Comparison of ENCODE assay signal across 7 mouse cellular contexts in genomic region chr7:34806307-34806706, GRCm38 (mm10). TPM values are rescaled to one million over a fixed set of nuclear protein-coding genes. Genes with fewer than 3 reads are reported as not detected.
A peak's percentile ranks its signal among the peaks of the same experiment; 100 is the strongest.
DNase-seq lines count a peak whose midpoint lies in the region; ATAC-seq lines count a peak whose summit lies in the region.

No protein-coding gene starts in this region.

- peaks cover 34% of the 10 kb centered on the region for H3K27me3 ChIP-seq in midbrain, embryonic 13.5 days
- peaks cover 22% of the 10 kb centered on the region for H3K27me3 ChIP-seq in midbrain, embryonic 11.5 days (ENCODE audit: control insufficient read depth, insufficient read depth, low read length)
- H3K27me3 ChIP-seq in heart, embryonic 15.5 days: peaks cover 43% of the 10 kb centered on the region
- peaks cover 22% of the 10 kb centered on the region for H3K27me3 ChIP-seq in hindbrain, embryonic 14.5 days (ENCODE audit: control insufficient read depth, insufficient read depth, low read length)

- no peak overlapping the region for H3K4me2 ChIP-seq in midbrain, embryonic 13.5 days (replicated peaks)
- no peak overlapping the region for H3K4me2 ChIP-seq in midbrain, embryonic 11.5 days
- H3K4me2 ChIP-seq in heart, embryonic 15.5 days: no peak overlapping the region
- H3K4me2 ChIP-seq in hindbrain, embryonic 14.5 days (replicated peaks): no peak overlapping the region

- H3K4me3 ChIP-seq in midbrain, embryonic 13.5 days (replicated peaks): no peak overlapping the region
- no peak overlapping the region for H3K4me3 ChIP-seq in midbrain, embryonic 11.5 days (ENCODE audit: low read depth, low read length)
- no peak overlapping the region for H3K4me3 ChIP-seq in heart, embryonic 15.5 days
- no peak overlapping the region for H3K4me3 ChIP-seq in hindbrain, embryonic 14.5 days (replicated peaks; ENCODE audit: low read length)

- no peak overlapping the region for H3K9ac ChIP-seq in midbrain, embryonic 13.5 days (replicated peaks)
- H3K9ac ChIP-seq in midbrain, embryonic 11.5 days (ENCODE audit: low read length): no peak overlapping the region
- H3K9ac ChIP-seq in heart, embryonic 15.5 days: no peak overlapping the region
- no peak overlapping the region for H3K9ac ChIP-seq in hindbrain, embryonic 14.5 days

- ATAC-seq in midbrain, embryonic 13.5 days: no peak
- no peak for ATAC-seq in midbrain, embryonic 11.5 days (ENCODE audit: low FRiP score)
- ATAC-seq in heart, embryonic 15.5 days (replicated peaks; ENCODE audit: insufficient number of reproducible peaks, insufficient read depth, low FRiP score, low read depth): peak; percentile 47
- no peak for ATAC-seq in hindbrain, embryonic 14.5 days (ENCODE audit: low FRiP score)

- 86% methylated on average over 6 of the region's 6 CpGs for WGBS in midbrain, embryonic 13.5 days
- 83% methylated on average over 6 of the region's 6 CpGs for WGBS in midbrain, embryonic 11.5 days
- WGBS in heart, embryonic 15.5 days: 27% methylated on average over 6 of the region's 6 CpGs
- 57% methylated on average over 6 of the region's 6 CpGs for WGBS in hindbrain, embryonic 14.5 days

- no peaks in the 10 kb centered on the region for H3K36me3 ChIP-seq in midbrain, embryonic 13.5 days
- no peaks in the 10 kb centered on the region for H3K36me3 ChIP-seq in midbrain, embryonic 11.5 days (ENCODE audit: control insufficient read depth, insufficient read depth, low read length)
- H3K36me3 ChIP-seq in heart, embryonic 15.5 days: no peaks in the 10 kb centered on the region
- H3K36me3 ChIP-seq in hindbrain, embryonic 14.5 days (replicated peaks; ENCODE audit: control insufficient read depth, insufficient read depth): no peaks in the 10 kb centered on the region

- DNase-seq in midbrain, embryonic 11.5 days (ENCODE audit: low spot score, missing footprints): no peak
- peak; percentile 36 to 43 for DNase-seq in cerebellum, adult 18-20 months
- peak; percentile 23 to 27 for DNase-seq in layer of hippocampus, postnatal 36 days
- DNase-seq in hindbrain, embryonic 14.5 days (ENCODE audit: low spot score): no peak
- no peak for DNase-seq in spleen, postnatal 14 days (ENCODE audit: low spot score in 2 of 2)

- peaks cover 57% of the 10 kb centered on the region for H3K4me1 ChIP-seq in midbrain, embryonic 13.5 days (replicated peaks)
- peaks cover 11% of the 10 kb centered on the region for H3K4me1 ChIP-seq in midbrain, embryonic 11.5 days (ENCODE audit: control insufficient read depth, insufficient read depth, low read length)
- peaks cover 14% of the 10 kb centered on the region for H3K4me1 ChIP-seq in heart, embryonic 15.5 days (replicated peaks)
- H3K4me1 ChIP-seq in hindbrain, embryonic 14.5 days (replicated peaks; ENCODE audit: control insufficient read depth, insufficient read depth, low read length): peaks cover 31% of the 10 kb centered on the region

- peak overlapping the region; percentile 14; the same call in 1 of the 2 replicates for H3K27ac ChIP-seq in midbrain, embryonic 13.5 days
- no peak overlapping the region for H3K27ac ChIP-seq in midbrain, embryonic 11.5 days (ENCODE audit: low read depth, low read length)
- H3K27ac ChIP-seq in heart, embryonic 15.5 days: no peak overlapping the region
- no peak overlapping the region for H3K27ac ChIP-seq in hindbrain, embryonic 14.5 days

- no peaks in the 10 kb centered on the region for H3K9me3 ChIP-seq in midbrain, embryonic 13.5 days
- no peaks in the 10 kb centered on the region for H3K9me3 ChIP-seq in midbrain, embryonic 11.5 days (ENCODE audit: control insufficient read depth, low read length)
- H3K9me3 ChIP-seq in heart, embryonic 15.5 days (replicated peaks): no peaks in the 10 kb centered on the region
- no peaks in the 10 kb centered on the region for H3K9me3 ChIP-seq in hindbrain, embryonic 14.5 days (ENCODE audit: control insufficient read depth, low read length)

RNA-seq across cellular contexts. Expression of gene Chst8, which starts 6.2 kb away (rescaled TPM):
- 20.5 and 21.2 TPM in 2 replicates for polyA plus RNA-seq in midbrain, embryonic 13.5 days (2015; fragmentation: Nextera tagmentation; extraction: Ambion mirVana)
- 9.6 and 10.1 TPM in 2 replicates for polyA plus RNA-seq in midbrain, embryonic 11.5 days (2014; fragmentation: Nextera tagmentation; extraction: Ambion mirVana)
- 0.44 and 1.3 TPM in 2 replicates for polyA plus RNA-seq in heart, embryonic 15.5 days (2015; fragmentation: Nextera tagmentation; extraction: Ambion mirVana)
- 10 to 100 TPM; 28.6 to 36.8 TPM for total RNA-seq in layer of hippocampus, postnatal 36 days (2021)
- 8.5 and 10.4 TPM in 2 replicates for polyA plus RNA-seq in hindbrain, embryonic 14.5 days (2014; fragmentation: Nextera tagmentation; extraction: Ambion mirVana)

Comparison
In these comparisons a context has a peak if more than half of its experiments do, and no peak if none do; other contexts are left out.
1. DNase-seq: peak in cerebellum, adult 18-20 months (2 of 2) and layer of hippocampus, postnatal 36 days (2 of 2); none in midbrain, embryonic 11.5 days (single experiment), hindbrain, embryonic 14.5 days (single experiment) and spleen, postnatal 14 days (0 of 2).